Mouse (Mus musculus) adipocyte (in vitro differentiated cells): ENCODE results near the gene B4galt1.

Source experiments
- DNase-seq: peaks from one replicate; pipeline ENCODE4 v3.0.0-alpha.2; 2016; ENCODE audit warnings: low spot score

B4galt1 gene

GRCm38 (mm10) chr4:40853565-40854386, at the start of gene B4galt1:
Gene B4galt1 (minus strand): TSS chr4:40854005.
- DNase-seq, result peak; percentile 99

- no peak for DNase-seq
These were observed 46.8 kb upstream of the B4galt1 start for GRCm38 (mm10) chr4:40900612-40901011.

GRCm38 (mm10) chr4:40900071-40900470, 46.3 kb upstream of the B4galt1 start:
- DNase-seq, result no peak

GRCm38 (mm10) chr4:40899264-40899663, 45.5 kb upstream of the B4galt1 start:
- DNase-seq, result no peak

GRCm38 (mm10) chr4:40898476-40899044, 44.8 kb upstream of the B4galt1 start:
- no peak for DNase-seq

- no peak for DNase-seq
These were observed 41.8 kb upstream of the B4galt1 start for GRCm38 (mm10) chr4:40895646-40896045.

GRCm38 (mm10) chr4:40895118-40895517, 41.3 kb upstream of the B4galt1 start:
- DNase-seq, result no peak

- no peak for DNase-seq
These were observed 37.4 kb upstream of the B4galt1 start for GRCm38 (mm10) chr4:40891206-40891605.

- DNase-seq, result no peak
These were observed 36.2 kb upstream of the B4galt1 start for GRCm38 (mm10) chr4:40889983-40890382.

GRCm38 (mm10) chr4:40889252-40889651, 35.4 kb upstream of the B4galt1 start:
- peak; percentile 48 for DNase-seq

GRCm38 (mm10) chr4:40888839-40889238, 35.0 kb upstream of the B4galt1 start:
- DNase-seq, result no peak

- DNase-seq, result no peak
These were observed 32.1 kb upstream of the B4galt1 start for GRCm38 (mm10) chr4:40885883-40886282.

GRCm38 (mm10) chr4:40885166-40885525, 31.3 kb upstream of the B4galt1 start:
- no peak for DNase-seq

GRCm38 (mm10) chr4:40884282-40885165, 30.7 kb upstream of the B4galt1 start:
- no peak for DNase-seq

- DNase-seq, result no peak
These were observed 29.4 kb upstream of the B4galt1 start for GRCm38 (mm10) chr4:40883200-40883599.

GRCm38 (mm10) chr4:40877528-40877927, 23.7 kb upstream of the B4galt1 start:
- no peak for DNase-seq

- peak; percentile 85 for DNase-seq
These were observed 23.1 kb upstream of the B4galt1 start for GRCm38 (mm10) chr4:40876814-40877371.

GRCm38 (mm10) chr4:40875842-40876241, 22.0 kb upstream of the B4galt1 start:
- no peak for DNase-seq

- no peak for DNase-seq
These were observed 21.2 kb upstream of the B4galt1 start for GRCm38 (mm10) chr4:40874794-40875552.

GRCm38 (mm10) chr4:40874151-40874600, 20.4 kb upstream of the B4galt1 start:
- peak; percentile 71 for DNase-seq

GRCm38 (mm10) chr4:40873320-40873719, 19.5 kb upstream of the B4galt1 start:
- peak; percentile 48 for DNase-seq
